Mouse (Mus musculus): Measurements from ENCODE around the gene 4930402K13Rik.
"Not testable (repeated sequence)": the region's sequence is repeated elsewhere in the genome, so short reads cannot be mapped to it uniquely, and the experiment has no call there.

DNA sequence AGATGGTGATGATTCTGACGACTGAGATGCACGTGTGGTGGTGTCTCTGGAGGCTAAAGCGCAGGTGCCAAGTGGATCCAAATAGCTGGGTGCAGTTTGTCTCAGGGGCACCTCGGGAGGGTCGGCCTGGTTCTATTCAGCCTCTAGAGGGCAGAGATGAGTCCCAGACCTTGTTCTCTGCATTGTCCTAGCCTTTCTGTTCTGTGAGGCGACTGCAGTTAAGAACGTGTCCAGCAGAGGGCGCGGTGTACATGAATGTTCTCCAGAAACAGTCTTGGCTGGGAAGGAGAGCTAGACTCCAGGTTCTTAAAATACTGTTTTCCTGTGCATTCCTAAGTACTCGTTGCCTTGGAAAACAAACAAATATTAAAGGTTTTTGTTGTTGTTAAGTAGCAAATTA lies 26.7 kb upstream of the 4930402K13Rik start:
- TF ChIP-seq CTCF (IDR thresholded peaks at IDR 0.05; ENCODE audit: borderline replicate concordance, extremely low read depth, insufficient read depth, insufficient read length): peak; percentile 38; the same call in 1 of the 2 replicates
- not testable (repeated sequence) for TF ChIP-seq POLR2A (IDR thresholded peaks at IDR 0.05; ENCODE audit: borderline replicate concordance, extremely low read depth, insufficient read depth, insufficient read length, poor library complexity, severe bottlenecking)
